Mouse (Mus musculus) embryonic facial prominence, embryonic 11.5 days (tissue): ENCODE measurements around the gene Helz2. TPM values are rescaled to one million over a fixed set of nuclear protein-coding genes. Genes with fewer than 3 reads are reported as not detected.
A peak's percentile ranks its signal among the peaks of the same experiment; 100 is the strongest.

Experiments used
- ATAC-seq: fragments of 200-750 bp; cut with Nextera tagmentation; replicated peaks from 2 replicates; pipeline ENCODE4 v1.8.0; 2017; ENCODE audit warnings: low read depth; ENCODE audit not compliant: insufficient number of reproducible peaks, low FRiP score, low TSS enrichment
- DNase-seq: peaks from one replicate; pipeline ENCODE4 v3.0.0-alpha.2; 2015; ENCODE audit warnings: low spot score
- H3K27ac ChIP-seq: fragments of 300-500 bp; sonication (generic); replicated peaks from 2 replicates; pipeline ENCODE4 v1.5.1; 2014; ENCODE audit warnings: mild to moderate bottlenecking, low read depth, low read length, control low read depth
- H3K27me3 ChIP-seq: fragments of 300-500 bp; sonication (generic); 2 replicates; pipeline ENCODE4 v1.6.1; 2014; ENCODE audit warnings: mild to moderate bottlenecking, low read length, moderate library complexity, mixed read lengths; ENCODE audit not compliant: control insufficient read depth, insufficient read depth
- H3K36me3 ChIP-seq: fragments of 300-500 bp; sonication (generic); replicated peaks from 2 replicates; pipeline ENCODE4 v1.6.1; 2014; ENCODE audit warnings: low read depth, mild to moderate bottlenecking, low read length, moderate library complexity, mixed read lengths; ENCODE audit not compliant: control insufficient read depth, insufficient read depth
- H3K4me1 ChIP-seq: fragments of 300-500 bp; sonication (generic); 2 replicates; pipeline ENCODE4 v1.6.1; 2014; ENCODE audit warnings: low read length, mixed read lengths; ENCODE audit not compliant: control insufficient read depth, insufficient read depth
- H3K4me2 ChIP-seq: fragments of 300-500 bp; sonication (generic); 2 replicates; pipeline ENCODE4 v1.6.1; 2014; ENCODE audit warnings: low read depth, mild to moderate bottlenecking, control low read depth, low read length, moderate library complexity
- H3K4me3 ChIP-seq: fragments of 300-500 bp; sonication (generic); 2 replicates; pipeline ENCODE4 v1.5.1; 2014; ENCODE audit warnings: low read depth, low read length, control low read depth
- H3K9ac ChIP-seq: fragments of 300-500 bp; sonication (generic); replicated peaks from 2 replicates; pipeline ENCODE4 v1.6.1; 2014; ENCODE audit warnings: mild to moderate bottlenecking, control low read depth, low read length
- H3K9me3 ChIP-seq: fragments of 300-500 bp; sonication (generic); replicated peaks from 2 replicates; pipeline ENCODE4 v1.6.1; 2016; ENCODE audit warnings: mild to moderate bottlenecking, low read length, inconsistent platforms, mixed read lengths; ENCODE audit not compliant: control insufficient read depth
- WGBS: fragments of 180-500 bp; shearing (Covaris S2); extraction: QIAGEN DNeasy Blood & Tissue Kit; methylation state at CpG from one replicate; pipeline ENCODE4 v1.1.7; 2014; 5-methylcytosine and 5-hydroxymethylcytosine counted together
- polyA plus RNA-seq: library from polyadenylated mRNA; unstranded; fragments of >200 nt; fragmentation: Nextera tagmentation; extraction: Ambion mirVana; gene quantifications from 2 replicates; pipeline ENCODE4 v1.2.1, GENCODE M21; 2014

Helz2 gene
- polyA plus RNA-seq, 1 experiment from 2014 or later: 0.70 TPM

DNA sequence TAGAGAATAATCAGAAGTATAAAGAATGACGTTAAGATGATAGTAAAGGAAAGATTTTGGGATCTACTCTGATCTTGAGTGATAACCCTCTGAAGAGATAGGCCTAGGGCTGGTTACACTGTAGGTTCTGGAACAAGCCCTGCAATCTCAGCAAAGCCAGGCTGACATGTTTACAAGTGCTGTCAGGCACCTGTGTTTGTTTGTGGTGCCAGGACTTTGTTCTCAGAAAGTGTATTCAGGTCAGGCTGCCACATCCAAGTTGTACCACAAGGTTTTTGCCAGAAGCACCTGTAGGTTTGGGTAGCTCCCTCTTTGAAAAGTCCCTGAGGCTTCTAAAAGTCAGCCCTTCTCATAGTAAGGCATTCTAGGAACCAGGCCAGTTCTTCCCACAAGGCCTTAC, 52.5 kb downstream of the Helz2 start:
- no peak overlapping the region for H3K4me3 ChIP-seq
- DNase-seq (no peak), ATAC-seq (no peak)
- 87% methylated on average over 1 of the region's 1 CpGs for WGBS
- no peak overlapping the region for H3K4me2 ChIP-seq
- no peaks in the 10 kb centered on the region for H3K27me3 ChIP-seq
- no peak overlapping the region for H3K9ac ChIP-seq
- H3K27ac ChIP-seq: no peak overlapping the region
- H3K36me3 ChIP-seq: no peaks in the 10 kb centered on the region
- H3K9me3 ChIP-seq: no peaks in the 10 kb centered on the region
- peaks cover 5% of the 10 kb centered on the region; the same call in 1 of the 2 replicates for H3K4me1 ChIP-seq

DNA sequence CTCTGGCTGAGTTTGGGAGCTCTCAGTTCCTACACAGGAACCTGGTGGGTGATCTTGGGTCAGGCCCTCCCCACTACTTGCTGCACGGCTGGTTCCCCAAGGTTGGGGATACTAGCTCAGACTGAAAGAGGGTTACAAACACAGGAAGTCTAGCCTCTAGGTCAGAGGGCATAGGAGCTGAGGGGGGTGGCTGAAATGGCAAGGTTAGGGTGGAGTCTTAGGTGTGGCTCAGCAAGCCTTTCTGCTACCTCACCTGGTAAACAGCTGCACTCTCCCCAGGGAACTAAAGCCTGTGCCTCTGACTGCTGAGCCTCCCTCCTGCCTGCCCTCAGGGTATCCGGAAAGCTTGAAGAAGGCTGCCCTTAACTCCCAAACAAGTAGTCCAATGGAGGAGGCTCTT, 53.1 kb downstream of the Helz2 start:
- Histone ChIP-seq H3K9ac (peak overlapping the region; percentile 18; the same call in 1 of the 2 replicates), H3K9me3 (no peaks in the 10 kb centered on the region), H3K36me3 (no peaks in the 10 kb centered on the region), H3K4me3 (0 out of 2 replicates have a peak overlapping the region, but pooled peaks have one; percentile 8), H3K27me3 (no peaks in the 10 kb centered on the region), H3K4me2 (peak overlapping the region; percentile 29; the same call in 1 of the 2 replicates), H3K27ac (no peak overlapping the region), H3K4me1 (peaks cover 5% of the 10 kb centered on the region; the same call in 1 of the 2 replicates)
- WGBS: 36% methylated on average over 2 of the region's 2 CpGs
- peak; percentile 33 for DNase-seq
- ATAC-seq: no peak

DNA sequence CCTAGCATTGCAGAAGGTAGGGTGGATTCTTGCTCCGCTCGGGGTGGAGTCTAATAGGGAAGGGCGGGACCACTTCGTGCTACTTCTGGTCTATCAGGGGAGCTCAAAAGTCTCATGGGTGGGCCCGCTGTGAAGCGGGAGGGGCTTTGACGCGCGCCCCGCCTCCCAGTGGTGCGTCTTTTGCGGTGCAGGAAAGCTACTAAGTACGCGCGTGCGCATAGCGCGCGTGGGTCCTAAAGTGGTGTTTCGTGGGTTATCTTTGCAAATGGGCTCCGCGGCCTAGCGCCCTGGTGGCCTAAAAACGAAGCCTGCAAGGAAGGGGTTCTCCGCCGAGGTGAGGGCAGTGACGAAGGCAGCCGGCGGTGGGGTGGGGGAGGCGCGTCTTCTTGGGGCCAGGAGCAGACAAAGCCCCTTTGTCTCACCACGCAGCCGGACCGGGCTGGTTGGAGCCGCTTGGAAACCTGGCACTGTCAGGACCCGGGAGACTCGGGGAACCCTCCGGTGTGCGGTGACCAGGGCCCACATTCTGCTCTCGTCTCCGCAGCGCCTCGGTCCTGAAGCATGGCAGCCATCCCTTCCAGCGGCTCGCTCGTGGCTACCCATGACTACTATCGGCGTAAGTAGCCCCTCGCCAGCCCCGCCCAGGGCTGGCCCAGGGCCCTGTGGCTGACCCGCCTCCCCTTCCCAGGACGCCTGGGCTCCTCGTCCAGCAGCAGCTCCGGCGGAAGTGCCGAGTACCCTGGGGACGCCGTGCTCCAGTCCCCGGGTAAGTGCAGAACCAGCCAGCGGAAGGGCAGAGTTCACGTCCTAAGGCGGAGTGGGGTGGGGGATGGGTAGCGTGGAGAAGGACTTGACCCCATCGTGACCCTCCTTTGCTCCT, 54.5 kb downstream of the Helz2 start, which contains the start of gene Ppdpf:
Gene Ppdpf, plus strand, starts transcription at position 127 of the 880 bp plus-strand sequence.
- peak; percentile 93 for DNase-seq
- WGBS: under 1% methylated on average over 59 of the region's 64 CpGs
- peaks cover 5% of the 10 kb centered on the region; the same call in 1 of the 2 replicates for H3K4me1 ChIP-seq
- ATAC-seq: peak; percentile 94
- H3K4me2 ChIP-seq: peak within 1 kb of the TSS; percentile 72
- H3K9me3 ChIP-seq: no peaks in the 10 kb centered on the region
- H3K27me3 ChIP-seq: no peaks in the 10 kb centered on the region
- peak within 1 kb of the TSS; percentile 72 for H3K4me3 ChIP-seq
- peak within 1 kb of the TSS; percentile 93 for H3K27ac ChIP-seq
- H3K9ac ChIP-seq: peak within 1 kb of the TSS; percentile 96
- no peaks in the 10 kb centered on the region for H3K36me3 ChIP-seq

DNA sequence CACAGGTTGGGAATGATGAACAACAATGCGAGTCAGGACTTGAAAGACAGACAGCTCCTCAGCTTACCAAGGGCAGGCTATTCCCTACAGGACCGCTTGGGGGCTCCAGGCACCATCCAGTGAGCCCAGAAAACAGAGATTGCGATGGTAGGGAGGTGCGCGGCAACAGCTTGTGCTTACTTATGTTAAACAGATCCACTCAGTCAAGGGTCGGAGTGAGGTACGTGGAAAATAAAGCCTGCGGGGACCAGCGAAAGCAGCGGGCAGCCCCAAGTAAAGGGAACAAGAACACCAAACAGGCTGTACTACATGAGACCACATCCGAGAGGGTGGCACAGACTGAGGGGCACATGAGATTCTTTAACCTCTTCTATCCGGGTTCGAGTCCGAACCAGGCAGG, 55.2 kb downstream of the Helz2 start:
- peak; percentile 93 for DNase-seq
- Histone ChIP-seq H3K4me3 (peak overlapping the region; percentile 72), H3K36me3 (no peaks in the 10 kb centered on the region), H3K4me2 (peak overlapping the region; percentile 72), H3K4me1 (peaks cover 5% of the 10 kb centered on the region; the same call in 1 of the 2 replicates), H3K9ac (peak overlapping the region; percentile 96), H3K9me3 (no peaks in the 10 kb centered on the region), H3K27me3 (no peaks in the 10 kb centered on the region), H3K27ac (peak overlapping the region; percentile 93)
- ATAC-seq: peak; percentile 73
- under 1% methylated on average over 14 of the region's 14 CpGs for WGBS

DNA sequence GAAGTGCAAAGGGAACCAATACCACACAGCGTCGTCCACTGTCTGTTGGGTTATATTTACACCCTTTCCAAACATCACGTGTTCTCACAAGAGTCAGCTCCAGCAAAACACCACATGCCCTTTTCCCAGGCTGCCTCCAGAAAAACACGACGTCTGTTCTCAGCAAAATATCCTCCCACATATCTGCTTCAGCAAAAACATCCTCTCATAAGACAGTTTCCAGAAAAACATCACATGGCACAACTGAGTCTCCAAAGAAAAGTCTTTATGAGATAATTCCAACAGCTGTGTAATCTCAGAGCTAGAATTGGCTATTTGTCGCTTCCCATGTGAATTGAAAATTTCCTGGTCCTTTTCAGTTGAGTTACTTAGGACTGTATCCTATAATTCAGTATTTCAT, 60.9 kb downstream of the Helz2 start:
- Histone ChIP-seq H3K27ac (no peak overlapping the region), H3K27me3 (no peaks in the 10 kb centered on the region), H3K9ac (no peak overlapping the region), H3K9me3 (no peaks in the 10 kb centered on the region), H3K4me1 (no peaks in the 10 kb centered on the region), H3K4me2 (no peak overlapping the region), H3K36me3 (no peaks in the 10 kb centered on the region), H3K4me3 (no peak overlapping the region)
- ATAC-seq (no peak), DNase-seq (no peak)
- WGBS: 89% methylated on average over 6 of the region's 6 CpGs

DNA sequence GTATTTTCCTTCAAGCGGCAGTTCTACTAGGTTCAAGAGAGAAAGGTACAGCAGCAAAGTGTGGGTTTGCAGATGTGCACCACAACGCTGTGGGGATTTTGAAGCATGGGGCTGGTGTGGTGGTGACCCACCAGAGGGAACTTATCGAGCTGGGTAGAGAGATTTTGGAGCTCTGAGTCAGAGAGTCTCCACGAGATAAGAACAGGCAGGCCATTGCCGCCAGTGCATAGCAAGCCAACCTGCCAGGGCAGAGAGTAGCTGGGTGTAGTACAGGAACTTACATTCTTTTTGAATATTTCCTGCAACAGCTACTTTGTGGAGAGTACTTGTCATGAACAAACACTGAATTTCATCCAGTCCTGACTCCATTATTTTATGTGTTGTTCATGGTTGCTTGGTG, 63.4 kb downstream of the Helz2 start:
- H3K27ac ChIP-seq: no peak overlapping the region
- H3K9me3 ChIP-seq: no peaks in the 10 kb centered on the region
- DNase-seq (no peak), ATAC-seq (no peak)
- no peak overlapping the region for H3K9ac ChIP-seq
- H3K4me1 ChIP-seq: no peaks in the 10 kb centered on the region
- 89% methylated on average over 5 of the region's 5 CpGs for WGBS
- no peaks in the 10 kb centered on the region for H3K36me3 ChIP-seq
- H3K4me3 ChIP-seq: no peak overlapping the region
- H3K27me3 ChIP-seq: no peaks in the 10 kb centered on the region
- H3K4me2 ChIP-seq: no peak overlapping the region

DNA sequence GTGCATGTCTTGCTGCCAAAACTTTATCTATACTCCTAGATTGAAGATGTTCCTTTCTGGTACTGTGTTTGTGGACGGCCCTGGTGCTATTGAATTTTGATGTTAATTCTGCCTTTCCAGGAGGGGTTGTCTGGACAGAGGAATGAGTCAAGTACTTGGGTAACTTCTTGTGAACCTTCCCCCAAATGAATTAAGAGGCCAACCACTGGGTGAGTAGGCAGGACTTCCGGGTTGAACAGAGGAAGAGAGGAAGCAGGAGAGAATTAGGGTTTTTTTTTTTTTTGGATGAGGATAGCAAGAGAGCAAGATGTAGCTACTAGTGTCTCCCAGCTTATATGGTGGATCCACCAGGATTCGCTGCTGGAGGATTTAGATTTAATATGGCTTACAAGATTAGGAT, 63.8 kb downstream of the Helz2 start:
- no peak overlapping the region for H3K4me3 ChIP-seq
- H3K27ac ChIP-seq: no peak overlapping the region
- H3K4me1 ChIP-seq: no peaks in the 10 kb centered on the region
- no peaks in the 10 kb centered on the region for H3K36me3 ChIP-seq
- H3K9me3 ChIP-seq: no peaks in the 10 kb centered on the region
- H3K27me3 ChIP-seq: no peaks in the 10 kb centered on the region
- 83% methylated on average over 3 of the region's 3 CpGs for WGBS
- DNase-seq (no peak), ATAC-seq (no peak)
- H3K9ac ChIP-seq: no peak overlapping the region
- no peak overlapping the region for H3K4me2 ChIP-seq
